Mouse (Mus musculus) c-Kit-positive CD71-negative TER-119-negative erythroid progenitor cells, embryonic 14.5 days (primary cell): ENCODE data around the gene Kcnt2.

ENCODE experiments used
- DNase-seq: peaks from one replicate; pipeline ENCODE4 v3.0.0-alpha.2; 2013; ENCODE audit warnings: low read depth

Kcnt2 gene

GRCm38 (mm10) chr1:140378791-140379190 is 132.8 kb downstream of the Kcnt2 start:
- no peak for DNase-seq

- DNase-seq, result no peak
Measured at GRCm38 (mm10) chr1:140379526-140379925, 133.6 kb downstream of the Kcnt2 start.

- no peak for DNase-seq
Measured at GRCm38 (mm10) chr1:140381093-140381492, 135.1 kb downstream of the Kcnt2 start.

GRCm38 (mm10) chr1:140390301-140390700 is 144.3 kb downstream of the Kcnt2 start:
- DNase-seq, result no peak

GRCm38 (mm10) chr1:140397756-140398155 is 151.8 kb downstream of the Kcnt2 start:
- no peak for DNase-seq

GRCm38 (mm10) chr1:140406631-140407288 is 160.8 kb downstream of the Kcnt2 start:
- no peak for DNase-seq

- DNase-seq, result no peak
Measured at GRCm38 (mm10) chr1:140415761-140416160, 169.8 kb downstream of the Kcnt2 start.

- DNase-seq, result no peak
Measured at GRCm38 (mm10) chr1:140422954-140423353, 177.0 kb downstream of the Kcnt2 start.

- DNase-seq, result no peak
Measured at GRCm38 (mm10) chr1:140429284-140429850, 183.4 kb downstream of the Kcnt2 start.

- no peak for DNase-seq
Measured at GRCm38 (mm10) chr1:140432039-140432438, 186.1 kb downstream of the Kcnt2 start.

GRCm38 (mm10) chr1:140434791-140435190 is 188.8 kb downstream of the Kcnt2 start:
- DNase-seq, result no peak

- DNase-seq, result no peak
Measured at GRCm38 (mm10) chr1:140438176-140438575, 192.2 kb downstream of the Kcnt2 start.

GRCm38 (mm10) chr1:140443904-140444303 is 197.9 kb downstream of the Kcnt2 start:
- no peak for DNase-seq

- DNase-seq, result no peak
Measured at GRCm38 (mm10) chr1:140444394-140444793, 198.4 kb downstream of the Kcnt2 start.

- no peak for DNase-seq
Measured at GRCm38 (mm10) chr1:140451461-140451860, 205.5 kb downstream of the Kcnt2 start.

- DNase-seq, result no peak
Measured at GRCm38 (mm10) chr1:140451924-140452323, 206.0 kb downstream of the Kcnt2 start.

GRCm38 (mm10) chr1:140455903-140456302 is 209.9 kb downstream of the Kcnt2 start:
- no peak for DNase-seq

GRCm38 (mm10) chr1:140456873-140457272 is 210.9 kb downstream of the Kcnt2 start:
- no peak for DNase-seq

GRCm38 (mm10) chr1:140468315-140468714 is 222.4 kb downstream of the Kcnt2 start:
- no peak for DNase-seq

GRCm38 (mm10) chr1:140469586-140469985 is 223.6 kb downstream of the Kcnt2 start:
- DNase-seq, result no peak

GRCm38 (mm10) chr1:140476921-140477320 is 231.0 kb downstream of the Kcnt2 start:
- DNase-seq, result no peak

GRCm38 (mm10) chr1:140484016-140484415 is 238.1 kb downstream of the Kcnt2 start:
- no peak for DNase-seq

- no peak for DNase-seq
Measured at GRCm38 (mm10) chr1:140489816-140490215, 243.9 kb downstream of the Kcnt2 start.

- no peak for DNase-seq
Measured at GRCm38 (mm10) chr1:140491406-140491805, 245.4 kb downstream of the Kcnt2 start.
